Mouse (Mus musculus): Measurements from ENCODE around the gene Adpgk. TPM values are rescaled to one million over a fixed set of nuclear protein-coding genes. Genes with fewer than 3 reads are reported as not detected.

Adpgk gene
- total RNA-seq, 2 experiments from 2014 or later = 13.0 to 13.6 TPM

Other genes starting within 250 kb of the Adpgk start
- gene Bbs4, start 62.0 kb downstream of the Adpgk start, total RNA-seq (2021) = 1 to 10 TPM; 3.2 to 4.2 TPM
- gene Arih1, start 195.1 kb downstream of the Adpgk start, total RNA-seq (2021) = 100 to 1,000 TPM in 1 of 2 experiments, 10 to 100 TPM in 1; 99.4 to 102 TPM
- gene Hexa, start 248.0 kb downstream of the Adpgk start, total RNA-seq (2021) = 10 to 100 TPM; 33.4 to 33.7 TPM
- under 1 TPM; 0.23 to 0.71 TPM for gene Tmem202, start 248.3 kb downstream of the Adpgk start, total RNA-seq (2021)

Measured in heart, postnatal 4 days (tissue).